Mouse (Mus musculus): ENCODE measurements around the gene Ntn4. TPM values are rescaled to one million over a fixed set of nuclear protein-coding genes. Genes with fewer than 3 reads are reported as not detected.

Gene Ntn4
- total RNA-seq, 2 experiments from 2014 or later: 5.9 to 7.0 TPM

- peak in 1 of 2 experiments; percentile 11 for DNase-seq (ENCODE audit: low spot score in 2 of 2)
Observed at GRCm38 (mm10) chr10:93640953-93641820, 706 bp downstream of the Ntn4 start.

- DNase-seq (ENCODE audit: low spot score in 2 of 2): no peak
Observed at GRCm38 (mm10) chr10:93641821-93642746, 1.6 kb downstream of the Ntn4 start.

GRCm38 (mm10) chr10:93642897-93643296 lies 2.4 kb downstream of the Ntn4 start:
- DNase-seq (ENCODE audit: low spot score in 2 of 2): no peak

GRCm38 (mm10) chr10:93644451-93644941 lies 4.0 kb downstream of the Ntn4 start:
- DNase-seq (ENCODE audit: low spot score in 2 of 2): peak in 1 of 2 experiments; percentile 6

GRCm38 (mm10) chr10:93647655-93648561 lies 7.4 kb downstream of the Ntn4 start:
- no peak for DNase-seq (ENCODE audit: low spot score in 2 of 2)

- DNase-seq (ENCODE audit: low spot score in 2 of 2): no peak
Observed at GRCm38 (mm10) chr10:93648598-93649102, 8.2 kb downstream of the Ntn4 start.

- DNase-seq (ENCODE audit: low spot score in 2 of 2): no peak
Observed at GRCm38 (mm10) chr10:93649127-93649526, 8.6 kb downstream of the Ntn4 start.

GRCm38 (mm10) chr10:93649600-93649999 lies 9.1 kb downstream of the Ntn4 start:
- DNase-seq (ENCODE audit: low spot score in 2 of 2): peak in 1 of 2 experiments; percentile 16

GRCm38 (mm10) chr10:93653322-93653721 lies 12.8 kb downstream of the Ntn4 start:
- peak in 1 of 2 experiments; percentile 4 for DNase-seq (ENCODE audit: low spot score in 2 of 2)

GRCm38 (mm10) chr10:93655428-93655827 lies 14.9 kb downstream of the Ntn4 start:
- no peak for DNase-seq (ENCODE audit: low spot score in 2 of 2)

- no peak for DNase-seq (ENCODE audit: low spot score in 2 of 2)
Observed at GRCm38 (mm10) chr10:93659792-93660191, 19.3 kb downstream of the Ntn4 start.

GRCm38 (mm10) chr10:93661348-93661991 lies 21.0 kb downstream of the Ntn4 start:
- DNase-seq (ENCODE audit: low spot score in 2 of 2): no peak

GRCm38 (mm10) chr10:93662018-93662417 lies 21.5 kb downstream of the Ntn4 start:
- no peak for DNase-seq (ENCODE audit: low spot score in 2 of 2)

GRCm38 (mm10) chr10:93666222-93666621 lies 25.7 kb downstream of the Ntn4 start:
- DNase-seq (ENCODE audit: low spot score in 2 of 2): no peak

- no peak for DNase-seq (ENCODE audit: low spot score in 2 of 2)
Observed at GRCm38 (mm10) chr10:93666996-93667395, 26.5 kb downstream of the Ntn4 start.

GRCm38 (mm10) chr10:93672646-93673479 lies 32.4 kb downstream of the Ntn4 start:
- no peak for DNase-seq (ENCODE audit: low spot score in 2 of 2)

GRCm38 (mm10) chr10:93679191-93680007 lies 38.9 kb downstream of the Ntn4 start:
- no peak for DNase-seq (ENCODE audit: low spot score in 2 of 2)

Measured in layer of hippocampus, postnatal 14 days (tissue).